Mouse (Mus musculus): ENCODE measurements around the gene Pde3a. TPM values are rescaled to one million over a fixed set of nuclear protein-coding genes. Genes with fewer than 3 reads are reported as not detected.

Gene Pde3a
- polyA plus RNA-seq, 1 experiment, result 0.81 TPM

DNA sequence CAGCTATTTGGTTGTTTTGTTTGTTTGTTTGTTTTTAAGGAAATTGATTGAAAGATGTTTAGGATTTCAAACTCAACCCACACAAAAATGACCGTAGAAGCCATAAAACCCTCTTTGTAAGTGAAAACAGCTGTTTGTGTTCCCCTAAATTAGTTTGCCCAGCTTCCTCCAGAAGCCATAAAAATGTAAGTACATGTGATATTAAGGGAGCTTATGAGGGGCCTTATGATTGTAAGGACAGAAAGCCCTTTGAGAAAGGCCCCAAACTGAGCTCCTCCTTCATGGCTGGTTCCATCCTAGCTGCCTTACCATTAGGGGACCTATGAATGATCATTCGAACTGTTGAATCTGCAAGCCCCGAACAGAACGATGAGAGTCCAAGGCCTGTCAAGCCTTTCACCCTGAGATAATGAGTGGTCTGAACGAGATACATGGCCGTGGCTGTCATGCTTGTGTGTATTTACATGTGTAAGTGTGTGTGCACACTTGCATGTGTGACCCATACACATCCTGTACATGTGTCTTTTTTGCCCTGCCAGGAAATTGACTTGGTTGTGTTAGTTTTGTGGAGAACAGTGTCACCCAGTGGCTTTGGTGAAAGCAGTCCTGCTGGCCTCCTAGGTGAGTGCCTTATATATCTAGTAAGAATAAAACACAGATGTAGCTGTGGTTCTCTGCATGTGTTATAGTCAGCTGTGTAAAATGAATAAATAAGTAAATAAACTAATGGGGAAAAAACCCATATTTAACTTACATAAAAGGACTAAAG lies 8.5 kb downstream of the Pde3a start:
- no peaks in the 10 kb centered on the region for H3K4me1 ChIP-seq (ENCODE audit: control insufficient read depth, insufficient read depth, low read length)
- TF ChIP-seq CTCF (IDR thresholded peaks at IDR 0.05; ENCODE audit: extremely low read depth, insufficient read depth, low read length), result no peak
- TF ChIP-seq POLR2A (IDR thresholded peaks at IDR 0.05; ENCODE audit: extremely low read depth, insufficient read depth, low read length), result no peak
- H3K4me3 ChIP-seq (ENCODE audit: insufficient read depth, low read length), result no peak overlapping the region
- H3K27ac ChIP-seq (ENCODE audit: insufficient read depth, low read length), result no peak overlapping the region

- TF ChIP-seq POLR2A (IDR thresholded peaks at IDR 0.05; ENCODE audit: extremely low read depth, insufficient read depth, low read length), result no peak
- no peak for TF ChIP-seq CTCF (IDR thresholded peaks at IDR 0.05; ENCODE audit: extremely low read depth, insufficient read depth, low read length)
- H3K27ac ChIP-seq (ENCODE audit: insufficient read depth, low read length), result no peak overlapping the region
- H3K4me3 ChIP-seq (ENCODE audit: insufficient read depth, low read length), result no peak overlapping the region
- no peaks in the 10 kb centered on the region for H3K4me1 ChIP-seq (ENCODE audit: control insufficient read depth, insufficient read depth, low read length)
Measured at GRCm38 (mm10) chr6:141265257-141265656, 16.2 kb downstream of the Pde3a start.

- TF ChIP-seq POLR2A (IDR thresholded peaks at IDR 0.05; ENCODE audit: extremely low read depth, insufficient read depth, low read length) (no peak), CTCF (IDR thresholded peaks at IDR 0.05; ENCODE audit: extremely low read depth, insufficient read depth, low read length) (no peak)
- Histone ChIP-seq H3K4me1 (ENCODE audit: control insufficient read depth, insufficient read depth, low read length) (no peaks in the 10 kb centered on the region), H3K27ac (ENCODE audit: insufficient read depth, low read length) (no peak overlapping the region), H3K4me3 (ENCODE audit: insufficient read depth, low read length) (no peak overlapping the region)
Measured at GRCm38 (mm10) chr6:141267888-141268570, 19.0 kb downstream of the Pde3a start.

DNA sequence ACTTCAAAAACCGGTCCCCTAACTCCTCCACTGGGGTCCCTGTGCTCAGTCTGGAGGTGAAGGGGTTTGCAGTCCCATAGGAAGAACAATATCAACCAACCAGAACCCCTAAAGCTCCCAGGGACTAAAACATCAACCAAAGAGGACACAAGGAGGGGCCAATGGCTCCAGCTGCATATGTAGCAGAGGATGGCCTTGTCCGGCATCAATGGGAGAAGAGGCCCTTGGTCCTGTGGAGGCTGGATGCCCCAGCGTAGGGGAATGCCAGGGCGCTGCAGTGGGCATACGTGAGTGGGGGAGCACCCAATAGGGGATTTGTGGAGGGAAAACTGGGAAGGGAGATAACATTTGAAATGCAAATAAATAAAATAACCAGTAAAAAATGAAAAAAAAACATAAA lies 19.8 kb downstream of the Pde3a start:
- Histone ChIP-seq H3K27ac (ENCODE audit: insufficient read depth, low read length) (no peak overlapping the region), H3K4me3 (ENCODE audit: insufficient read depth, low read length) (no peak overlapping the region), H3K4me1 (ENCODE audit: control insufficient read depth, insufficient read depth, low read length) (no peaks in the 10 kb centered on the region)
- TF ChIP-seq CTCF (IDR thresholded peaks at IDR 0.05; ENCODE audit: extremely low read depth, insufficient read depth, low read length) (no peak), POLR2A (IDR thresholded peaks at IDR 0.05; ENCODE audit: extremely low read depth, insufficient read depth, low read length) (no peak)

GRCm38 (mm10) chr6:141271133-141271532 lies 22.1 kb downstream of the Pde3a start:
- Histone ChIP-seq H3K4me1 (ENCODE audit: control insufficient read depth, insufficient read depth, low read length) (no peaks in the 10 kb centered on the region), H3K27ac (ENCODE audit: insufficient read depth, low read length) (no peak overlapping the region), H3K4me3 (ENCODE audit: insufficient read depth, low read length) (no peak overlapping the region)
- TF ChIP-seq POLR2A (IDR thresholded peaks at IDR 0.05; ENCODE audit: extremely low read depth, insufficient read depth, low read length) (no peak), CTCF (IDR thresholded peaks at IDR 0.05; ENCODE audit: extremely low read depth, insufficient read depth, low read length) (no peak)

- H3K27ac ChIP-seq (ENCODE audit: insufficient read depth, low read length), result no peak overlapping the region
- H3K4me1 ChIP-seq (ENCODE audit: control insufficient read depth, insufficient read depth, low read length), result no peaks in the 10 kb centered on the region
Measured at GRCm38 (mm10) chr6:141271579-141271978, 22.5 kb downstream of the Pde3a start.

DNA sequence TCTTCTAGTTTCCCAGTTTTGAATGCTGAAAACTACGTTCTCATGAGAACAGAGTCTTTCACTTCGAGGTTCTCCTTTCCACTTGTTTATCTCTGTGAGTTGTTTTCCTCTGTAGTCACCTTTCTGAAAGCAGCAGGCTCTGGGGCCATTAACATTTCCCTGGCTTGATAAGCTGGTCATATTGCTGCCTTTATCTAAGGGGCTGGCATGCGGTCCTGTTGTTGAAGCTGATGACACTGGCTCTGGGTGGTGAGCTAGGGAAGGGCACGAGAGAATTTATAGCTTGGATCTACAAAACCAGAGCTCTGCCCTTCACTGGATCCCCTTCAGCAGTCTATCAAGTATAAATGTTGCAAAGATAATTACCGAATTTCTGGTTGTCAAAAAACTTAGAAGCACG lies 24.6 kb downstream of the Pde3a start:
- no peaks in the 10 kb centered on the region for H3K4me1 ChIP-seq (ENCODE audit: control insufficient read depth, insufficient read depth, low read length)
- TF ChIP-seq CTCF (IDR thresholded peaks at IDR 0.05; ENCODE audit: extremely low read depth, insufficient read depth, low read length) (no peak), POLR2A (IDR thresholded peaks at IDR 0.05; ENCODE audit: extremely low read depth, insufficient read depth, low read length) (no peak)

More at GRCm38 (mm10) chr6:141271579-141271978, 22.5 kb downstream of the Pde3a start:
- TF ChIP-seq CTCF (IDR thresholded peaks at IDR 0.05; ENCODE audit: extremely low read depth, insufficient read depth, low read length), result no peak
- no peak for TF ChIP-seq POLR2A (IDR thresholded peaks at IDR 0.05; ENCODE audit: extremely low read depth, insufficient read depth, low read length)
- no peak overlapping the region for H3K4me3 ChIP-seq (ENCODE audit: insufficient read depth, low read length)

DNA sequence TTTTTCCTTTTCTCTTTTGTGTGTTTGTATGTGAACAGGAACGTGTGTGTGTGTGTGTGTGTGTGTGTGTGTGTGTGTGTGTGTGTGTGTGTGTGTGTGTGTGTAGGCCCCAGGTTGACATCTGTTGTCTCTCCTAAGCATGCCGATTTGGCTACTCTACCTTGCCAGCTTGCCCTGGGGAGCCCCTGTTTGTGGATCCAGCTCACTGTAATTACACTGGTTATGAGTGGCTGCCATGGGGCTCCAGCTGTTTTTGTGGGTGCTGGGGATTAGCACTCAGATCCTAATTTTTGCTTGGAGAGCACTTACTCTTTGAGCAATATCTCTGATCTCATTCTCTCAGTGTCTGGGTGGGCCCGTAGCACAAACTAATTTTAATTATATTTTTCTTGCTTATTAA lies 32.6 kb downstream of the Pde3a start:
- H3K4me1 ChIP-seq (ENCODE audit: control insufficient read depth, insufficient read depth, low read length), result no peaks in the 10 kb centered on the region
- H3K27ac ChIP-seq (ENCODE audit: insufficient read depth, low read length), result no peak overlapping the region
- TF ChIP-seq CTCF (IDR thresholded peaks at IDR 0.05; ENCODE audit: extremely low read depth, insufficient read depth, low read length), result no peak
- no peak for TF ChIP-seq POLR2A (IDR thresholded peaks at IDR 0.05; ENCODE audit: extremely low read depth, insufficient read depth, low read length)
- H3K4me3 ChIP-seq (ENCODE audit: insufficient read depth, low read length), result no peak overlapping the region

More for the DNA sequence above, 24.6 kb downstream of the Pde3a start:
- Histone ChIP-seq H3K27ac (ENCODE audit: insufficient read depth, low read length) (no peak overlapping the region), H3K4me3 (ENCODE audit: insufficient read depth, low read length) (no peak overlapping the region)

GRCm38 (mm10) chr6:141282796-141283195 lies 33.7 kb downstream of the Pde3a start:
- no peak for TF ChIP-seq POLR2A (IDR thresholded peaks at IDR 0.05; ENCODE audit: extremely low read depth, insufficient read depth, low read length)
- TF ChIP-seq CTCF (IDR thresholded peaks at IDR 0.05; ENCODE audit: extremely low read depth, insufficient read depth, low read length), result no peak

DNA sequence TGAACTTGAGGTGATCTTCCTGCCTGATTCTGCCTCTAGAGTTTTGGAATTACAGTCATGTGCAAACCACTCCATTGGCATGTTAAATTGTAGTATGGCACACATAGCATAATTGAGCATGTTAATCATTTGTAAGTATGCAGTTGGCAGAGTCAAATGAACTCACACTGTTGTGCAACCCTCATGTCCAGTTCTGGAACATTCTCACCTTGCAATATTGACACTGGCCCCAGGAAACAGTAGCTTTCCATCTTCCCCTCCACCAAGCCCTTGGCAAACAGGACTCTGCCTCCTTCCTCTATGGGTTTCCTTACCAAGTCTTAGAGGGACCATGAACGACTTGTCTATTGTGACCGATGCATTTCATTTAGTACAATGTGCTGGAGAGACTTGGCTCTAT lies 42.1 kb downstream of the Pde3a start:
- Histone ChIP-seq H3K4me3 (ENCODE audit: insufficient read depth, low read length) (no peak overlapping the region), H3K27ac (ENCODE audit: insufficient read depth, low read length) (no peak overlapping the region), H3K4me1 (ENCODE audit: control insufficient read depth, insufficient read depth, low read length) (no peaks in the 10 kb centered on the region)
- TF ChIP-seq POLR2A (IDR thresholded peaks at IDR 0.05; ENCODE audit: extremely low read depth, insufficient read depth, low read length) (no peak), CTCF (IDR thresholded peaks at IDR 0.05; ENCODE audit: extremely low read depth, insufficient read depth, low read length) (no peak)

More at GRCm38 (mm10) chr6:141282796-141283195, 33.7 kb downstream of the Pde3a start:
- Histone ChIP-seq H3K27ac (ENCODE audit: insufficient read depth, low read length) (no peak overlapping the region), H3K4me3 (ENCODE audit: insufficient read depth, low read length) (no peak overlapping the region), H3K4me1 (ENCODE audit: control insufficient read depth, insufficient read depth, low read length) (no peaks in the 10 kb centered on the region)

All from cortical plate, adult 2 months (tissue).